In genomic region chr10:85500573-85501155, GRCm38 (mm10) we compare ENCODE assay signal across 28 mouse cellular contexts.
DNase-seq lines count a peak whose midpoint lies in the region; ATAC-seq and TF ChIP-seq lines count a peak whose summit lies in the region.
"Had no signal": no experiment of that assay in that cellular context is flagged by ENCODE, and none has a peak within 500 bp of the region (broad histone marks: within the 10 kb centered on the region; RNA-seq: fewer than 3 reads in every experiment).

No protein-coding gene starts in this region.

- peak overlapping the region; percentile 39; the same call in 1 of the 2 replicates for H3K27ac ChIP-seq in kidney, embryonic 14.5 days (ENCODE audit: low read depth, low read length)
- no peak overlapping the region for H3K27ac ChIP-seq in midbrain, embryonic 13.5 days
- no peak overlapping the region for H3K27ac ChIP-seq in midbrain, embryonic 16.5 days (ENCODE audit: low read length)
- no peak overlapping the region for H3K27ac ChIP-seq in intestine, postnatal 0 days (ENCODE audit: low read depth, low read length)
- H3K27ac ChIP-seq: embryonic facial prominence, embryonic 10.5 days; embryonic facial prominence, embryonic 15.5 days; hindbrain, embryonic 12.5 days; layer of hippocampus, adult 2 months; limb, embryonic 13.5 days; midbrain, embryonic 15.5 days had no signal

- no peaks in the 10 kb centered on the region for H3K27me3 ChIP-seq in kidney, embryonic 14.5 days (ENCODE audit: control insufficient read depth, insufficient read depth, low read length)
- no peaks in the 10 kb centered on the region for H3K27me3 ChIP-seq in midbrain, embryonic 13.5 days
- H3K27me3 ChIP-seq in midbrain, embryonic 16.5 days (ENCODE audit: control insufficient read depth, insufficient read depth, low read depth, low read length) = no peaks in the 10 kb centered on the region
- no peaks in the 10 kb centered on the region for H3K27me3 ChIP-seq in intestine, postnatal 0 days (replicated peaks; ENCODE audit: control insufficient read depth, insufficient read depth, low read length)
- H3K27me3 ChIP-seq: embryonic facial prominence, embryonic 15.5 days; limb, embryonic 13.5 days; megakaryocyte, embryonic 14.5 days; midbrain, embryonic 15.5 days had no signal

- peaks cover 10% of the 10 kb centered on the region; the same call in 1 of the 2 replicates for H3K4me1 ChIP-seq in kidney, embryonic 14.5 days (ENCODE audit: control insufficient read depth, insufficient read depth, low read length)
- H3K4me1 ChIP-seq in midbrain, embryonic 13.5 days (replicated peaks) = no peaks in the 10 kb centered on the region
- H3K4me1 ChIP-seq in midbrain, embryonic 16.5 days (ENCODE audit: control insufficient read depth, insufficient read depth, low read length) = no peaks in the 10 kb centered on the region
- H3K4me1 ChIP-seq in intestine, postnatal 0 days (replicated peaks; ENCODE audit: control insufficient read depth, insufficient read depth, low read length) = no peaks in the 10 kb centered on the region

- WGBS in kidney, embryonic 14.5 days = 53% methylated on average over 9 of the region's 9 CpGs
- 66% methylated on average over 9 of the region's 9 CpGs for WGBS in midbrain, embryonic 13.5 days
- 61% methylated on average over 9 of the region's 9 CpGs for WGBS in midbrain, embryonic 16.5 days
- WGBS in intestine, postnatal 0 days = 69% methylated on average over 9 of the region's 9 CpGs

- TF ChIP-seq CTCF in intestine, postnatal 0 days (IDR thresholded peaks at IDR 0.05; ENCODE audit: low read depth) = no peak

- no peaks in the 10 kb centered on the region for H3K9me3 ChIP-seq in kidney, embryonic 14.5 days (ENCODE audit: control insufficient read depth, low read length)
- no peaks in the 10 kb centered on the region for H3K9me3 ChIP-seq in midbrain, embryonic 13.5 days
- H3K9me3 ChIP-seq in midbrain, embryonic 16.5 days (replicated peaks; ENCODE audit: control insufficient read depth, low read length, poor library complexity, severe bottlenecking) = no peaks in the 10 kb centered on the region
- no peaks in the 10 kb centered on the region for H3K9me3 ChIP-seq in intestine, postnatal 0 days (ENCODE audit: control insufficient read depth)
- H3K9me3 ChIP-seq: embryonic facial prominence, embryonic 10.5 days; embryonic facial prominence, embryonic 15.5 days; hindbrain, embryonic 12.5 days; limb, embryonic 13.5 days; megakaryocyte, embryonic 14.5 days; midbrain, embryonic 15.5 days had no signal

- H3K4me2 ChIP-seq in kidney, embryonic 14.5 days (replicated peaks; ENCODE audit: low read depth, low read length) = no peak overlapping the region
- no peak overlapping the region for H3K4me2 ChIP-seq in midbrain, embryonic 13.5 days (replicated peaks)
- no peak overlapping the region for H3K4me2 ChIP-seq in midbrain, embryonic 16.5 days (ENCODE audit: low read length)
- no peak overlapping the region for H3K4me2 ChIP-seq in intestine, postnatal 0 days (replicated peaks; ENCODE audit: low read depth)
- H3K4me2 ChIP-seq: embryonic facial prominence, embryonic 15.5 days; heart, embryonic 11.5 days; hindbrain, embryonic 12.5 days; limb, embryonic 13.5 days; liver, embryonic 11.5 days; midbrain, embryonic 15.5 days had no signal

- ATAC-seq in kidney, embryonic 14.5 days (ENCODE audit: low FRiP score, low TSS enrichment) = no peak
- peak; percentile 47; the same call in 1 of the 2 replicates for ATAC-seq in midbrain, embryonic 13.5 days
- ATAC-seq in midbrain, embryonic 16.5 days = no peak
- peak; percentile 48; the same call in 1 of the 2 replicates for ATAC-seq in intestine, postnatal 0 days
- ATAC-seq: forebrain, embryonic 14.5 days; midbrain, embryonic 15.5 days had no signal

- no peak overlapping the region for H3K4me3 ChIP-seq in kidney, embryonic 14.5 days (ENCODE audit: low read length)
- H3K4me3 ChIP-seq in midbrain, embryonic 13.5 days (replicated peaks) = no peak overlapping the region
- no peak overlapping the region for H3K4me3 ChIP-seq in midbrain, embryonic 16.5 days (ENCODE audit: low read depth, low read length)
- H3K4me3 ChIP-seq in intestine, postnatal 0 days (ENCODE audit: low read depth, low read length) = no peak overlapping the region
- H3K4me3 ChIP-seq: embryonic facial prominence, embryonic 10.5 days; embryonic facial prominence, embryonic 15.5 days; hindbrain, embryonic 12.5 days; layer of hippocampus, adult 2 months; limb, embryonic 13.5 days; megakaryocyte, embryonic 14.5 days; midbrain, embryonic 15.5 days had no signal

- H3K36me3 ChIP-seq in kidney, embryonic 14.5 days (ENCODE audit: control insufficient read depth, insufficient read depth, low read length) = no peaks in the 10 kb centered on the region
- no peaks in the 10 kb centered on the region for H3K36me3 ChIP-seq in midbrain, embryonic 13.5 days
- no peaks in the 10 kb centered on the region for H3K36me3 ChIP-seq in midbrain, embryonic 16.5 days (ENCODE audit: control insufficient read depth, insufficient read depth, low read length)
- no peaks in the 10 kb centered on the region for H3K36me3 ChIP-seq in intestine, postnatal 0 days (ENCODE audit: control insufficient read depth, insufficient read depth)
- H3K36me3 ChIP-seq: embryonic facial prominence, embryonic 10.5 days; embryonic facial prominence, embryonic 15.5 days; hindbrain, embryonic 12.5 days; limb, embryonic 13.5 days; midbrain, embryonic 15.5 days had no signal

- no peak for DNase-seq in kidney, postnatal 25 days
- peak; percentile 73 for DNase-seq in adrenal gland, postnatal 14 days
- DNase-seq in B cell, adult 2 months = no peak
- no peak for DNase-seq in yolk sac, embryonic 10.5 days (ENCODE audit: low spot score)
- DNase-seq: cerebellum, adult 8-10 months; cerebellum, postnatal 25 days; gastrocnemius, postnatal 14 days; heart, postnatal 36 days; kidney, adult 18-20 months; kidney, postnatal 10 days; lung, postnatal 4 days; right cerebral cortex, adult 18-20 months; spleen, adult 18-20 months; thymus, postnatal 14 days had no signal

- H3K9ac ChIP-seq in kidney, embryonic 14.5 days (ENCODE audit: low read depth, low read length) = no peak overlapping the region
- no peak overlapping the region for H3K9ac ChIP-seq in midbrain, embryonic 13.5 days (replicated peaks)
- H3K9ac ChIP-seq in midbrain, embryonic 16.5 days (ENCODE audit: low read depth, low read length) = no peak overlapping the region
- H3K9ac ChIP-seq in intestine, postnatal 0 days (ENCODE audit: low read depth, low read length) = no peak overlapping the region
- H3K9ac ChIP-seq: embryonic facial prominence, embryonic 15.5 days; hindbrain, embryonic 12.5 days; limb, embryonic 13.5 days; midbrain, embryonic 15.5 days had no signal

Comparison
In these comparisons a context has a peak if more than half of its experiments do, and no peak if none do; other contexts are left out.
1. ATAC-seq: peak in midbrain, embryonic 13.5 days (single experiment) and intestine, postnatal 0 days (single experiment); none in kidney, embryonic 14.5 days (single experiment) and midbrain, embryonic 16.5 days (single experiment).